Mouse (Mus musculus): ENCODE data around the gene Fblim1. TPM values are rescaled to one million over a fixed set of nuclear protein-coding genes. Genes with fewer than 3 reads are reported as not detected.
A peak's percentile ranks its signal among the peaks of the same experiment; 100 is the strongest.

Fblim1 gene
- polyA plus RNA-seq, 1 experiment: 29.5 TPM

- H3ac ChIP-seq (ENCODE audit: control insufficient read depth, insufficient read length): no peak overlapping the region
- H3K36me3 ChIP-seq (ENCODE audit: control insufficient read depth, insufficient read depth): no peaks in the 10 kb centered on the region
- H3K4me3 ChIP-seq: no peak overlapping the region
- no peak for TF ChIP-seq POLR2AphosphoS2 (IDR thresholded peaks at IDR 0.05; ENCODE audit: insufficient read length, low read depth)
- TF ChIP-seq MYOG (IDR thresholded peaks at IDR 0.05; ENCODE audit: control insufficient read depth in 1 of 3, insufficient read depth in 1 of 3, insufficient read length in 2 of 3, low read depth in 2 of 3): no peak
- no peak for TF ChIP-seq MAX (IDR thresholded peaks at IDR 0.05; ENCODE audit: low read depth)
- TF ChIP-seq TCF12 (IDR thresholded peaks at IDR 0.05; ENCODE audit: insufficient read depth, poor library complexity, severe bottlenecking): no peak
- TF ChIP-seq E2F4 (IDR thresholded peaks at IDR 0.05; ENCODE audit: insufficient read depth): no peak
- TF ChIP-seq USF1 (IDR thresholded peaks at IDR 0.05; ENCODE audit: low read depth): no peak
- TF ChIP-seq TCF3 (IDR thresholded peaks at IDR 0.05; ENCODE audit: insufficient read length, low read depth): no peak
- no peak for TF ChIP-seq REST (IDR thresholded peaks at IDR 0.05; ENCODE audit: insufficient read depth, insufficient read length)
- TF ChIP-seq SRF (IDR thresholded peaks at IDR 0.05; ENCODE audit: control insufficient read depth, insufficient read length, low read depth): no peak
- no peak for TF ChIP-seq CEBPB (IDR thresholded peaks at IDR 0.05; ENCODE audit: insufficient read depth, poor library complexity, severe bottlenecking)
- no peak for TF ChIP-seq POLR2A (IDR thresholded peaks at IDR 0.05; ENCODE audit: insufficient read length, low read depth)
- TF ChIP-seq MYOD1 (IDR thresholded peaks at IDR 0.05; ENCODE audit: control insufficient read depth in 1 of 3, insufficient read length in 2 of 3, low read depth in 2 of 3): no peak
- no peaks in the 10 kb centered on the region for H3K79me2 ChIP-seq (ENCODE audit: control insufficient read depth, insufficient read depth)
- no peak overlapping the region for H3K4me2 ChIP-seq (ENCODE audit: low read depth)
- no peaks in the 10 kb centered on the region for H3K27me3 ChIP-seq (ENCODE audit: control insufficient read depth, insufficient read depth, insufficient read length)
Measured at GRCm38 (mm10) chr4:141609538-141609937, 3.6 kb upstream of the Fblim1 start.

GRCm38 (mm10) chr4:141605421-141605820, 475 bp downstream of the Fblim1 start:
- H3K4me3 ChIP-seq: no peak overlapping the region
- H3K27me3 ChIP-seq (ENCODE audit: control insufficient read depth, insufficient read depth, insufficient read length): no peaks in the 10 kb centered on the region
- TF ChIP-seq E2F4 (IDR thresholded peaks at IDR 0.05; ENCODE audit: insufficient read depth) (no peak), POLR2A (IDR thresholded peaks at IDR 0.05; ENCODE audit: insufficient read length, low read depth) (no peak), MYOG (IDR thresholded peaks at IDR 0.05; ENCODE audit: control insufficient read depth in 1 of 3, insufficient read depth in 1 of 3, insufficient read length in 2 of 3, low read depth in 2 of 3) (no peak), MAX (IDR thresholded peaks at IDR 0.05; ENCODE audit: low read depth) (no peak), TCF3 (IDR thresholded peaks at IDR 0.05; ENCODE audit: insufficient read length, low read depth) (no peak), TCF12 (IDR thresholded peaks at IDR 0.05; ENCODE audit: insufficient read depth, poor library complexity, severe bottlenecking) (no peak), POLR2AphosphoS2 (IDR thresholded peaks at IDR 0.05; ENCODE audit: insufficient read length, low read depth) (no peak), SRF (IDR thresholded peaks at IDR 0.05; ENCODE audit: control insufficient read depth, insufficient read length, low read depth) (no peak), CEBPB (IDR thresholded peaks at IDR 0.05; ENCODE audit: insufficient read depth, poor library complexity, severe bottlenecking) (no peak), USF1 (IDR thresholded peaks at IDR 0.05; ENCODE audit: low read depth) (no peak), MYOD1 (IDR thresholded peaks at IDR 0.05; ENCODE audit: control insufficient read depth in 1 of 3, insufficient read length in 2 of 3, low read depth in 2 of 3) (no peak), REST (IDR thresholded peaks at IDR 0.05; ENCODE audit: insufficient read depth, insufficient read length) (no peak)
- no peaks in the 10 kb centered on the region for H3K79me2 ChIP-seq (ENCODE audit: control insufficient read depth, insufficient read depth)
- H3ac ChIP-seq (ENCODE audit: control insufficient read depth, insufficient read length): no peak overlapping the region
- peak overlapping the region; percentile 53 for H3K4me2 ChIP-seq (ENCODE audit: low read depth)
- H3K36me3 ChIP-seq (ENCODE audit: control insufficient read depth, insufficient read depth): no peaks in the 10 kb centered on the region

GRCm38 (mm10) chr4:141604493-141604892, 1.4 kb downstream of the Fblim1 start:
- H3K27me3 ChIP-seq (ENCODE audit: control insufficient read depth, insufficient read depth, insufficient read length): no peaks in the 10 kb centered on the region
- no peak overlapping the region for H3ac ChIP-seq (ENCODE audit: control insufficient read depth, insufficient read length)
- H3K4me3 ChIP-seq: no peak overlapping the region
- no peaks in the 10 kb centered on the region for H3K79me2 ChIP-seq (ENCODE audit: control insufficient read depth, insufficient read depth)
- no peak overlapping the region for H3K4me2 ChIP-seq (ENCODE audit: low read depth)
- TF ChIP-seq MYOG (IDR thresholded peaks at IDR 0.05; ENCODE audit: control insufficient read depth in 1 of 3, insufficient read depth in 1 of 3, insufficient read length in 2 of 3, low read depth in 2 of 3): no peak
- TF ChIP-seq POLR2A (IDR thresholded peaks at IDR 0.05; ENCODE audit: insufficient read length, low read depth): no peak
- TF ChIP-seq REST (IDR thresholded peaks at IDR 0.05; ENCODE audit: insufficient read depth, insufficient read length): no peak
- no peak for TF ChIP-seq CEBPB (IDR thresholded peaks at IDR 0.05; ENCODE audit: insufficient read depth, poor library complexity, severe bottlenecking)
- no peaks in the 10 kb centered on the region for H3K36me3 ChIP-seq (ENCODE audit: control insufficient read depth, insufficient read depth)

- Histone ChIP-seq H3K79me2 (ENCODE audit: control insufficient read depth, insufficient read depth) (no peaks in the 10 kb centered on the region), H3ac (ENCODE audit: control insufficient read depth, insufficient read length) (no peak overlapping the region), H3K4me3 (no peak overlapping the region), H3K36me3 (ENCODE audit: control insufficient read depth, insufficient read depth) (no peaks in the 10 kb centered on the region), H3K27me3 (ENCODE audit: control insufficient read depth, insufficient read depth, insufficient read length) (no peaks in the 10 kb centered on the region), H3K4me2 (ENCODE audit: low read depth) (no peak overlapping the region)
- TF ChIP-seq MYOG (IDR thresholded peaks at IDR 0.05; ENCODE audit: control insufficient read depth in 1 of 3, insufficient read depth in 1 of 3, insufficient read length in 2 of 3, low read depth in 2 of 3) (peak in 1 of 3 experiments; percentile 30), MYOD1 (IDR thresholded peaks at IDR 0.05; ENCODE audit: control insufficient read depth in 1 of 3, insufficient read length in 2 of 3, low read depth in 2 of 3) (no peak)
Measured at GRCm38 (mm10) chr4:141603921-141604320, 2.0 kb downstream of the Fblim1 start.

GRCm38 (mm10) chr4:141602523-141603223, 3.2 kb downstream of the Fblim1 start:
- H3K79me2 ChIP-seq (ENCODE audit: control insufficient read depth, insufficient read depth): peaks cover 7% of the 10 kb centered on the region
- H3K4me2 ChIP-seq (ENCODE audit: low read depth): no peak overlapping the region
- H3ac ChIP-seq (ENCODE audit: control insufficient read depth, insufficient read length): no peak overlapping the region
- no peaks in the 10 kb centered on the region for H3K36me3 ChIP-seq (ENCODE audit: control insufficient read depth, insufficient read depth)
- TF ChIP-seq MAX (IDR thresholded peaks at IDR 0.05; ENCODE audit: low read depth) (no peak), TCF3 (IDR thresholded peaks at IDR 0.05; ENCODE audit: insufficient read length, low read depth) (no peak), USF1 (IDR thresholded peaks at IDR 0.05; ENCODE audit: low read depth) (no peak), E2F4 (IDR thresholded peaks at IDR 0.05; ENCODE audit: insufficient read depth) (no peak), TCF12 (IDR thresholded peaks at IDR 0.05; ENCODE audit: insufficient read depth, poor library complexity, severe bottlenecking) (no peak), REST (IDR thresholded peaks at IDR 0.05; ENCODE audit: insufficient read depth, insufficient read length) (no peak)
- no peak overlapping the region for H3K4me3 ChIP-seq
- no peaks in the 10 kb centered on the region for H3K27me3 ChIP-seq (ENCODE audit: control insufficient read depth, insufficient read depth, insufficient read length)
